Comparison of ENCODE assay signal across 8 mouse cellular contexts in the genomic region with DNA sequence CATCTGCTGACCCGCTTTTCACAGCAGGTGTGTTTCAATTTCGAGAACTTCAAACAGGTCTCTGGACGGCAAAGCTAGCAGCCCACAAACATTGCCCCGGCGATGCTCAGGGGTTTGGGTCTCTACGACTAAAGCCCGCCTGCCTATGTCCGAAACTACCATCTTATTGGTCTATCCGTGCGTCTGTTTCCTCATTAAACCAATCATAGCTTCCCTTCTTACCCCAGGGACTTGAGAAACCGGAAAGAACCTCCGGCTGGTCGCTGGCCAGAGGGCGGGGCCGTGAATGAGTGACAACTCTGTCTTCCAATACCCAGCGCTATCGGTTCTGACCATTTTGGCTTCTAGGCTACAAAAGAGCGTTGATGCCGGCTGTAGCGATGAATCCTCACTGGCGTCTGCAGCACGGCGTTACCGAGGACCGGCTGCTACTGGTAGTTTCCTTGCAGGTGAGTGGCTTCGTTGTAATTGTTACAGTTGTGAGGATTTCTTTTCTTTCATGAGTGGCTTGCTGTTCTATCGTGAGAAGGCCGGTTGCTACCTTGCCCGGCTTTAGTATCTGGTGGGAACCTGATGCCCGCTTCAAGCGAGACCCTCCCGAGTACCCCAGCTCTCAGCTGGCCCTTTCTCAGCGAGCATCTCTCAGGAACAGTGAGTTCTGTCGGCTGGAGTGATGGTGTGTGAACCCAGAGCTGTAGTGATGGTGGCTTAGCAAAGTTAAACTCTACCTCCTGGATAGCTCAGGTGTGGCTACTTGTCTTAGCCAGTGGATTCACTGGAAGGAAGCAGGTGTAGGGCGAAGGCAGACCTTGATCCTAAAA. TPM values are rescaled to one million over a fixed set of nuclear protein-coding genes. Genes with fewer than 3 reads are reported as not detected.
DNase-seq lines count a peak whose midpoint lies in the region; ATAC-seq lines count a peak whose summit lies in the region.

A gene (plus strand): TSS at position 234 of the 821 bp plus-strand sequence.

- peak; percentile 98 for ATAC-seq in inflammation-experienced regulatory T-cells, adult 6 months
- peak; percentile 93 for ATAC-seq in megakaryocyte-erythroid progenitor cell, adult 5-6 weeks (replicated peaks; ENCODE audit: low FRiP score, low TSS enrichment, poor library complexity, severe bottlenecking)

- intact Hi-C loops in gastrocnemius, postnatal 14 days (cut with DNase I; ENCODE audit: low total_unique reads), result no loop called here
- intact Hi-C loops in left cerebral cortex, postnatal 10 days (cut with DNase I), result no loop called here

- peak; percentile 99 to 100 for DNase-seq in adrenal gland, adult (ENCODE audit: inconsistent age in 2 of 2, low spot score in 1 of 2)
- DNase-seq in embryo, embryonic 10.5 days (ENCODE audit: low spot score), result peak; percentile 99
- peak; percentile 96 for DNase-seq in gastrocnemius, postnatal 14 days
- DNase-seq in left cerebral cortex, postnatal 10 days (ENCODE audit: extremely low spot score in 1 of 2, low spot score in 2 of 2), result peak; percentile 97 to 100
- peak; percentile 99 for DNase-seq in right cerebral cortex, postnatal 25 days
- DNase-seq in urinary bladder, postnatal 4 days (ENCODE audit: low spot score in 2 of 2), result peak; percentile 97 to 98

RNA-seq across cellular contexts. Expression of the gene that starts here (rescaled TPM):
- total RNA-seq in gastrocnemius, postnatal 14 days (2021), result 10 to 100 TPM; 42.7 to 53.8 TPM
- polyA plus RNA-seq in inflammation-experienced regulatory T-cells, adult 6 months (2017; shearing (Covaris generic)), result 10 to 100 TPM; 18.5 to 29.6 (median 20.1) TPM
- 10 to 100 TPM; 69.5 to 79.9 TPM for total RNA-seq in left cerebral cortex, postnatal 10 days (2021)
- 9.2 and 21.2 TPM in 2 replicates for total RNA-seq in megakaryocyte-erythroid progenitor cell, adult 5-6 weeks (2014; fragmentation: Nextera tagmentation)
- total RNA-seq in megakaryocyte-erythroid progenitor cell, adult 5-6 weeks (2017), result 17.1 and 26.4 TPM in 2 replicates

Comparison
In these comparisons a context has a peak if more than half of its experiments do, and no peak if none do; other contexts are left out.
1. Peak in every context shown above with its lines: DNase-seq and ATAC-seq.